8 mouse cellular contexts compared by ENCODE assay signal in the genomic region with DNA sequence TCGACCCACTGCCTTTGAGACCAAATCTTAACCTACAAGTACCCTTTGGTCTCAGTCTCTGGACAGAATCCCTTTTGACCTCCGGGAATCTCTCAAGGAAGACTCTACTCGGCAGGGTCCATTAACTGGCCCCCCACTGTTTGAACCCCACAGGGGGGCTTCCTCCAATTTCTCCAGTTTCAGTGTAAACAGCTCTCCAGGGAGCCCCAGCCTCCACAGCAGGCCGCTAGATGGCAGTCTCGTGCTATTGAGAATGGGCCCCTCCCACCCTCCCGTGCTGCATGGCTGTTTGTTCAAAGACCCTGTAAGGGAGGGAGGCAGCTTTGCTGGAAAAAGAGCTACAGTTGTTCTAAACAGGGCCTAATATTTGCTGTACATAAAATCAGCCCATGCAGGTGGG. TPM values are rescaled to one million over a fixed set of nuclear protein-coding genes. Genes with fewer than 3 reads are reported as not detected.
DNase-seq lines count a peak whose midpoint lies in the region; ATAC-seq and TF ChIP-seq lines count a peak whose summit lies in the region.

No protein-coding gene starts in this region.

- H3K4me3 ChIP-seq in G1E (ENCODE audit: low read depth, low read length), result no peak overlapping the region
- peak overlapping the region; percentile 0; the same call in 1 of the 2 replicates for H3K4me3 ChIP-seq in forebrain, embryonic 10.5 days
- no peak overlapping the region for H3K4me3 ChIP-seq in hindbrain, embryonic 13.5 days
- H3K4me3 ChIP-seq in small intestine, adult 2 months (ENCODE audit: low read depth, low read length), result no peak overlapping the region

- no peaks in the 10 kb centered on the region for H3K27me3 ChIP-seq in G1E (ENCODE audit: insufficient read depth, low read length)
- no peaks in the 10 kb centered on the region for H3K27me3 ChIP-seq in forebrain, embryonic 10.5 days (ENCODE audit: poor library complexity, severe bottlenecking)
- H3K27me3 ChIP-seq in hindbrain, embryonic 13.5 days, result no peaks in the 10 kb centered on the region
- H3K27me3 ChIP-seq in small intestine, adult 2 months (ENCODE audit: control insufficient read depth, insufficient read depth, low read length), result no peaks in the 10 kb centered on the region

- H3K27ac ChIP-seq in forebrain, embryonic 10.5 days, result peak overlapping the region; percentile 83
- peak overlapping the region; percentile 72 for H3K27ac ChIP-seq in hindbrain, embryonic 13.5 days
- H3K27ac ChIP-seq in small intestine, adult 2 months (ENCODE audit: insufficient read depth, low read depth, low read length), result no peak overlapping the region

- H3K4me2 ChIP-seq in hindbrain, embryonic 13.5 days, result no peak overlapping the region

- 0 out of 2 replicates have a peak, but pooled peaks have one; percentile 14 for TF ChIP-seq CTCF in G1E (IDR thresholded peaks at IDR 0.05; ENCODE audit: low read depth, low read length)
- TF ChIP-seq CTCF in small intestine, adult 2 months (IDR thresholded peaks at IDR 0.05; ENCODE audit: extremely low read depth, insufficient read length, insufficient replicate concordance, low read depth, low read length), result peak; percentile 76; the same call in 1 of the 2 replicates

- H3K4me1 ChIP-seq in G1E (ENCODE audit: insufficient read depth, low read depth, low read length), result peaks cover 47% of the 10 kb centered on the region
- peaks cover 81% of the 10 kb centered on the region for H3K4me1 ChIP-seq in forebrain, embryonic 10.5 days
- peaks cover 34% of the 10 kb centered on the region for H3K4me1 ChIP-seq in hindbrain, embryonic 13.5 days (replicated peaks)
- peaks cover 23% of the 10 kb centered on the region for H3K4me1 ChIP-seq in small intestine, adult 2 months (ENCODE audit: control insufficient read depth, insufficient read depth, insufficient read length, low read length)

- TF ChIP-seq POLR2A in small intestine, adult 2 months (IDR thresholded peaks at IDR 0.05; ENCODE audit: low read depth, low read length), result no peak

- intact Hi-C loops in left cerebral cortex, postnatal 14 days (cut with DNase I), result loop anchor here (2.0 kb wide), 2 partner anchors 43 to 137 kb away; no protein-coding TSS in a partner anchor

- H3K9ac ChIP-seq in hindbrain, embryonic 13.5 days, result peak overlapping the region; percentile 55; the same call in 1 of the 2 replicates

- H3K36me3 ChIP-seq in G1E (replicated peaks), result peaks cover 83% of the 10 kb centered on the region
- peaks cover 52% of the 10 kb centered on the region for H3K36me3 ChIP-seq in forebrain, embryonic 10.5 days (replicated peaks)
- peaks cover 27% of the 10 kb centered on the region for H3K36me3 ChIP-seq in hindbrain, embryonic 13.5 days
- peaks cover 3% of the 10 kb centered on the region for H3K36me3 ChIP-seq in small intestine, adult 2 months (ENCODE audit: control insufficient read depth, insufficient read depth, low read length)

- no peak for ATAC-seq in G1E (ENCODE audit: extremely low read depth, insufficient number of reproducible peaks, low FRiP score, poor library complexity, severe bottlenecking)
- 0 out of 2 replicates have a peak, but pooled peaks have one; percentile 32 for ATAC-seq in hindbrain, embryonic 13.5 days (ENCODE audit: low FRiP score)
- ATAC-seq in megakaryocyte progenitor cell, adult 5-6 weeks (replicated peaks; ENCODE audit: poor library complexity), result peak; percentile 42
- no peak for ATAC-seq in monocyte, adult 5-6 weeks (replicated peaks; ENCODE audit: insufficient number of reproducible peaks, low FRiP score, low TSS enrichment, poor library complexity, severe bottlenecking)

- no peaks in the 10 kb centered on the region for H3K9me3 ChIP-seq in G1E (replicated peaks)
- no peaks in the 10 kb centered on the region for H3K9me3 ChIP-seq in forebrain, embryonic 10.5 days
- H3K9me3 ChIP-seq in hindbrain, embryonic 13.5 days, result no peaks in the 10 kb centered on the region

- 6% methylated on average over 6 of the region's 6 CpGs for WGBS in forebrain, embryonic 10.5 days
- 8% methylated on average over 6 of the region's 6 CpGs for WGBS in hindbrain, embryonic 13.5 days
- WGBS in small intestine, adult 2 months, result 20% methylated on average over 6 of the region's 6 CpGs

- DNase-seq in G1E (ENCODE audit: low spot score), result peak; percentile 63
- DNase-seq in brain, adult 2 months (ENCODE audit: low read depth, low spot score), result peak; percentile 69
- DNase-seq in forebrain, embryonic 10.5 days (ENCODE audit: extremely low spot score, low spot score), result peak; percentile 87
- DNase-seq in left cerebral cortex, postnatal 14 days (ENCODE audit: low spot score in 2 of 2), result peak; percentile 44 to 70

RNA-seq across cellular contexts. Expression of a gene that starts 5.4 kb away (rescaled TPM):
- total RNA-seq in G1E (2014; fragmentation: Nextera tagmentation), result 33.1 and 49.2 TPM in 2 replicates
- total RNA-seq in G1E (2017), result 44.4 and 54.4 TPM in 2 replicates
- 21.5 and 30.3 TPM in 2 replicates for polyA plus RNA-seq in G1E (2012)
- 15.8 and 16.1 TPM in 2 replicates for polyA plus RNA-seq in forebrain, embryonic 10.5 days (2016; fragmentation: Nextera tagmentation; extraction: Ambion mirVana)
- 16.9 and 19.5 TPM in 2 replicates for polyA plus RNA-seq in hindbrain, embryonic 13.5 days (2015; fragmentation: Nextera tagmentation; extraction: Ambion mirVana)
- 1 to 10 TPM; 4.1 to 8.0 TPM for total RNA-seq in left cerebral cortex, postnatal 14 days (2021)
- total RNA-seq in megakaryocyte progenitor cell, adult 5-6 weeks (2015), result 10.4 and 11.8 TPM in 2 replicates
- total RNA-seq in megakaryocyte progenitor cell, adult 5-6 weeks (2017), result 45.9 and 63.4 TPM in 2 replicates
- 4.8 and 10.5 TPM in 2 replicates for polyA plus RNA-seq in small intestine, adult 2 months (2012; rRNA removed)
- total RNA-seq in monocyte, adult 5-6 weeks (2017), result 9.7 to 34.1 TPM (median 22.6 TPM) in 3 replicates

RNA-seq across cellular contexts. Expression of a gene that starts 39.2 kb away (rescaled TPM):
- total RNA-seq in G1E (2014; fragmentation: Nextera tagmentation) (not detected in 2 replicates), G1E (2017) (not detected in 2 replicates)
- not detected in 2 replicates for polyA plus RNA-seq in G1E (2012)
- polyA plus RNA-seq in forebrain, embryonic 10.5 days (2016; fragmentation: Nextera tagmentation; extraction: Ambion mirVana), result 0.33 and 1.1 TPM in 2 replicates
- polyA plus RNA-seq in hindbrain, embryonic 13.5 days (2015; fragmentation: Nextera tagmentation; extraction: Ambion mirVana), result 1.1 and 2.5 TPM in 2 replicates
- total RNA-seq in left cerebral cortex, postnatal 14 days (2021), result not detected
- total RNA-seq in megakaryocyte progenitor cell, adult 5-6 weeks (2015), result 0.20 TPM in 1 of 2 replicates, not detected in the other
- not detected in 2 replicates for total RNA-seq in megakaryocyte progenitor cell, adult 5-6 weeks (2017)
- polyA plus RNA-seq in small intestine, adult 2 months (2012; rRNA removed), result 0.10 TPM in 1 of 2 replicates, not detected in the other
- 13.6 to 16.7 TPM (median 15.5 TPM) in 3 replicates for total RNA-seq in monocyte, adult 5-6 weeks (2017)

Comparison
In these comparisons a context has a peak if more than half of its experiments do, and no peak if none do; other contexts are left out.
1. ATAC-seq: peak in hindbrain, embryonic 13.5 days (single experiment) and megakaryocyte progenitor cell, adult 5-6 weeks (single experiment); none in G1E (single experiment) and monocyte, adult 5-6 weeks (single experiment).
2. RNA of a gene that starts 39.2 kb away (total RNA-seq): 13.6 to 16.7 TPM in monocyte, adult 5-6 weeks; not detected in left cerebral cortex, postnatal 14 days, not detected in G1E and 0.20 TPM in megakaryocyte progenitor cell, adult 5-6 weeks; every median in the first group is over 10 times any median in the second.
3. Peak in every context shown above with its lines, with median percentiles within 50 percentile points of each other: DNase-seq.